Mouse (Mus musculus): ENCODE results near the gene Ntmt1.

Gene Ntmt1

GRCm38 (mm10) chr2:30807648-30808295 is at the start of gene Ntmt1:
TSS of gene Ntmt1 (plus strand) at chr2:30807826.
- DNase-seq = peak; percentile 99

- DNase-seq = peak; percentile 92
Measured at GRCm38 (mm10) chr2:30758341-30759087, 49.1 kb upstream of the Ntmt1 start.

GRCm38 (mm10) chr2:30759088-30759374 is 48.6 kb upstream of the Ntmt1 start:
- peak; percentile 47 for DNase-seq

DNA sequence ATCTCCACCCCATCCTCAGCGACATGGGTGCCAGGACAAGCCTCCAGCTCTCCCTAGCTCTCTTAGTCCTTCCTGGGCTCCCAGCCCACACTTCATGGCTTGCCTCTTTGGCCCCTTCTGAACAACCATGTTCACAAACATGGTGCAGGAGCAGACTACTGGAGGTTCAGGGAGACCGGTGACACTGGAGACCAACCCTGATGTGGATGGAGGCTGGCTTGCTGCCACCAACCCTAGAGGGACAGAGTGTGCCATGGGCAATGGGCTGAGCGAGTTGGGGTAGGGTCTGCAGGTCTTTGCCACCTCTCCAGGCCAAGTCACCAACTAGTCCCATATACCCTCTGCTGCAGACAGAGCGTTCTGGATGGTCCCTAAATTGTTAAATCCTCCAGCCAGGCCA is 48.2 kb upstream of the Ntmt1 start:
- peak; percentile 61 for DNase-seq

- peak; percentile 79 for DNase-seq
Measured at GRCm38 (mm10) chr2:30759858-30760547, 47.6 kb upstream of the Ntmt1 start.

GRCm38 (mm10) chr2:30760706-30761105 is 46.9 kb upstream of the Ntmt1 start:
- DNase-seq = peak; percentile 58

GRCm38 (mm10) chr2:30766446-30766845 is 41.2 kb upstream of the Ntmt1 start:
- no peak for DNase-seq

DNA sequence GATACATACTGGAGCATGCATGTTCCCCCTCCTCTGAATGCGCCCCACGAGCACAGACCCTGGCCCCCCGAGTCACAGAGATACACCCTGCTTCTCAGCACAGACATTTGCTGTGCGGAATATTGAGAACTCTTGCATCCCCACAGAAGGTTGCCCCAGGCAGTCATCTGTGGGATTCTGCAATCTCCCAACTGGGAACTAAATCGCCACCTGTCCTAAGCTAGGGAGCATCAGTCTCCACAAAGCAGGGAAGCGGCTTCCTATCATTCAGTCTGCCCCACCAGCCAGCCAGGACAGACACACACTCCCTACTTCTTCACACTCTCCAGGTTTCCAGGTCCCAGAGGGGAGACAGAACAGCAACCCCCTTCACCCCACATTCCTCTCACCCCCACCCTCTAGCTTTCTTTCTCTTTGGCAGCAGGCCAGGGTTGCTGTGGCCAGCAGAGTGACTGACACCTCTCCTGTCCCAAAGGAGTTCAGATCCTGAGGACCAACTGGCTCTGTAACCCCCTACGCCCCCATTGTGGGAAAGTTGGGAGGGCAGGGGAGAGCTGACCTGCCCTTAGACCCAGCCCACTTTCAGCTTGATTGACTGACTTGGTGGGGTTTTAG is 39.9 kb upstream of the Ntmt1 start:
- DNase-seq = no peak

DNA sequence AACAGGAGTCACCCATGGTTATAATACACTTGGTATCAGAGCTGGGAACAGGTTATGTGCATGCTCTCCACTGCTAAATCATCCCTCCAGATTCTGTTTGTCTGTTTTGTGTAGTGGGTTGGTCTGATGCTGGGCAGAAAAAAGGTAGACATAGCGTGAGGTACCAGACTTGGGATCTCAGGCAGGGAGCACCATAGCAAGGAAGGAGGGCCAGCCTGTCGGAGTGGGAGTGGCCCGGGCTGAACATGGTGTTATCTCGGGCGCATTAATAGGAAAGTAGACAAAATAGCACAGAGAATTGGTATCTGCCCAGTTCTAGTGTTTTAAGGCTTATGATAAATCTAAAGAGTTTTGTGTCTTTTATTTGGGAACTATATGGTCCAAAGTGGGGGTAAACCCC is 39.1 kb upstream of the Ntmt1 start:
- DNase-seq = no peak

DNA sequence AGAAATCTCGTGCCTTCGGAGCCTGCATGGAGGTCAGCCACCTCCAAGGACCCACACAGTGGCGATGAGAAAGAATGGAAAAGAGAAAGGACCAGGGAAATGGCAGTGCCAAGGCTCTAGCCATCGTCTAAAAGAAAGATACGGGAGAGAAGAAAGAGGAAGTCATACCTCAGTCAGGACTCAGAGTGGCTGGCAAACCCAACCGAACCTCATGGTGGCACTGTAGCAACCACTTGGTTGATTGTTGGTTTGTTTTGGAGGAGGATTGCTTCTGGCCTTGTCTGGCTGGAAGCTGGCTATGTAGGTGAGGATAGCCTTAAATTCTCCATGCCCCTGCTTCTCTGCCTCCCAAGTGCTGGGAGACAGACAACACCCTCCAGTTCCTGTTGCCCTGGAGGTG is 38.4 kb upstream of the Ntmt1 start:
- peak; percentile 37 for DNase-seq

DNA sequence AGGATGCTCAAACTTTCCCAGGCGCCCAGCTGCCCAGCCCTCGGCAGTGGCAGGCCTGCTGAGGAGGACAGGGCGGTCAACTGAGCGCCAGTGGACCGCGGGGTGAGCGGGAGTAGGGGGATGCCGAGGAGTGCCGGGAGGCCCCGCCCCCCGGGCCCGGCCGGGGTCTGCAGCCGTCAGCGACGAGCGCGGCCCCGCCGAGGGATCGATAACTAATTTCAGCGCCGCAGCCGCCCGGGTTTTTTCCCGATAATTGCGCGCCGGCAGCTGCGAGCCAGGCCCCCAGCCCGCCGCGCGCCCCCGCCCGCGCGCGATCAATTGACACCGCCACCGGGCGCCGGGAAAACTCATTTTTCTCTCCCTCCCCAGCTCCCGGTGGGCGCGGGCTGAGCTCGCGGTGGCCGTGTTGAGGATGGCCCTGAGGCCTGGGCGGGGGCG is 36.2 kb upstream of the Ntmt1 start:
- DNase-seq = no peak

DNA sequence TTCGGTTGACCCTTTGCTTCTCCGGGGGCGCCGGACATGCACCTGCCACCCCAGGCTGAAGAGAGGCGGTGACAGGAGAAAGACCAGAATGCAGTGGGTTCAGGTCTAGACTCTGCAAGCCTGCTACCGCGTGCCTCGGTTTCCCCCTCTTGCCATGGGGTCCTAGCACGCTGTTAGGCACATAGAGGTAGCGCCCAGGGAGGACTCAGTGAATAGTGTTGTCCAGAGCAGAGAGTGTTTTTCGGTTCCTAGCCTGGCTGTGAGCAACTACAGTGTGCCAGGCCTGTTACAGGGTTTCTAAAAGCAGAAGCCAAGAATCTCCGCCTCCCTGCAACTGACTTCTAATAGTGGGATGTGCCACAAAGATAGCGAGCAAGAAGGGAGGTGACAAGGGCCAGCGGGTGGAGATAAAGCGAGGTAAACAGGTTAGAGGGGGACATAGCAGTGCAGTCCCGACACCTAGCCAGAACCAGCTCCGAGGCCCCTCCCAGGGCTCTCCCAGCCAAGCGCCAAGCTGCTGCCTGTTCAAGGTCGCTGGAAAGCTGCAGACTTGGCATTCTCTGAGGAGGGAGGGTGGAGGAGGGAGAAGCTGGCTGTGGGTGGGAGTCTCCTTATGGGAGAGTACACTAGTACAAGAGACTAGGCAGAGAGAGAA is 35.7 kb upstream of the Ntmt1 start:
- DNase-seq = peak; percentile 87

DNA sequence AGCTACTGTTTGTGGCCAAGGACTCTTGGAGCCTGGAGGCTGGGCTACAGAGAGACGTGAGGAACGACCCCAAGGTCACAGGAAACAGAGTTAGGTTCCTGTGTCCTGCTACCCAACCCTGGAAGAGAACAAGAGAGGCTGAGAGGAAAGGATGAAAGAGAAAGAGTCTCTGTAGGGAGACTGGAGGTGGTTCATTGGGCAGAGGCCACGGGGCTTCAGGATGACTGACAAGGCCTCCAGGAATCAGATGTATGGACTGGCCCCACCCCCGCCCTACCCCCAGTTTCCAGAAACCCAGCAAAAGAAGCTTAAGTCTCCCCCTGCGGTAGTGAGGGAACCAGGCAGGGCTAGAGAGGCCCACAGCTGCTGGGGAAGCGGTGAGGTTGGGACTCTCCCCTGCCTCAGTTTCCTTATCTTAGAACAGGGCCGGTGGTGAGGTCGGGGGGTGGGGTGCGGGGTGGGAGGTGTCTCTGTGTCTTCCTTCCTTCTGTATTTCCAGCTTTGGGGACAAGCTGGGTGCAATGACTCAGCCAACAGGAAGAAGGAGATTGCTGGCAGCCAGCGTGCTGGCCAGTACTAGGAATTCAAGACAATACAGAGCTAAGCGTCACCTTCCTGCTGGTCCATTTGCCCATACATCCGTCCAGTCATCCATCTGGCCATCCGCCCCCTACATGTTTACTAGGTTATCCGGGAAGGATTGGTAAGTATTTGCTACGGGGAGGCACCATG is 34.9 kb upstream of the Ntmt1 start:
- DNase-seq = peak; percentile 55

DNA sequence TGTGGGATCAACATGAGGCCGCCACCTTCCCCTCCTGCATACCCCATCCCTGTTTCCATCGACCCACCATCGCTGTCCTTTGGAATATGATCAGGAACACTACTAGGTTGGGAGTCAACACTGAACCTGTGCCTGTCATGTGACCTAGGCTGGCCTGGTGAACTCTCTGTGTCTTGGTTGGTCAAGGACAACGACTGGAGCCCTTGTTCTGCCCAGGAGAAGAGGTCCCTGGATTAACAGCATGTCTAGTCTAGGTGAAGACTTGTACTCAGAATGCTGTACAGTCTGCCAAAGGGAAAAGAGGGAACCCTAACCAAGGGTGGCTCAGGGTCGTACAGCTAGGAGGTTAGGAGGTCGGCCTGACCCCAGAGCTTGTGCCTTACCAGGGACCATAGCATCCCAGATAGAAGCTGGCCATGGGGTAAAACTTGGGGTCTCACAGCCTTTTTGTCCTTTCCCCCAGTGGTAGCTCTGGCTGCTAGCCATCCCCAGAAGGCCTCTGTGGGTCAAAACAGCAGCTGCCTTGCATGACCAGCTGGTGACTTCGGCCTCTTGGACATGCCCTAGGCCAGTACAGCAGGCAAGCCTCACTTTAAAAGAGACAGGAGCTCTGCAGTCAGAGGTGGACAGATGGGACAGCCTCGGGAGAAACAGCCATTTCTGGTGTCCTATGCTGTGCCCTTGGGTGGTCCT is 34.2 kb upstream of the Ntmt1 start:
- DNase-seq = peak; percentile 56

GRCm38 (mm10) chr2:30775955-30776354 is 31.7 kb upstream of the Ntmt1 start:
- DNase-seq = no peak

DNA sequence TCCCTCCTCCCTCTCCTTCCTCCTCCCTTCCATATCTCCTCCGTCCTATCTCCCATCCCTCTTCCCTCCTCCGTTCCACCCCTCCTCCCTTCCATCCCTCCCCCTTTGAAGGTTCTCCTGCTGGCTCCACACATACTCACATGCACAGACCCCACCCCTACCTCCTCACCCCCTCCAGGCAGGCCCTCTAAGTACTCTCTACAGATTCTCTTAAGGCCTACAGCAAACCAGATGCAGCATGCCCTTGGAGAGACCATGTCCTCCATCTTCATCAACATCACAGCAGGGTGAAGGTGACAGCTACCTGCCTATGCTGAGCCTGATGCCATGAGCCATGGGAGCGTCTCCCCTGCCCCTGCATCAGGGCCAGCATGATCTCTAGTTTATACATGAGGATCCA is 30.4 kb upstream of the Ntmt1 start:
- DNase-seq = no peak

DNA sequence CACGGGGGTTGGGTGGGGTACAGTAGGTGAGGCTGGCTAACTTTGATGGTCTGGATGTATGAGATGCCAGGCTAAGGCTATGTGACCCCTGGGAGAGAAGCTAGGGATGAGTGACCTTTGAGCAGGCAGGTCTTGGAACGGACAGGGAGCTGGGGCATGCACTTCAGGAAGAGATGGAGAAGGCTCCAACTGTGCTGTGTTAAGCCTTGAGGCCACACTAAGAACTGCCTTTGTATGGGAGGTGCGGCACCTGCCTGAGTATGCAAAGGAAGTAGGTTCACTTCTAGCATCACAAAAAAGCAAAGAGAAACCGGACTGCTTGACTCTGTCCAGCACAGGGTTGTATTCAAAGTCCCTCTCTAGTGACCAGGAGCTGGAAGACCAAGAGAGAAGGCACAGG is 29.4 kb upstream of the Ntmt1 start:
- DNase-seq = no peak

DNA sequence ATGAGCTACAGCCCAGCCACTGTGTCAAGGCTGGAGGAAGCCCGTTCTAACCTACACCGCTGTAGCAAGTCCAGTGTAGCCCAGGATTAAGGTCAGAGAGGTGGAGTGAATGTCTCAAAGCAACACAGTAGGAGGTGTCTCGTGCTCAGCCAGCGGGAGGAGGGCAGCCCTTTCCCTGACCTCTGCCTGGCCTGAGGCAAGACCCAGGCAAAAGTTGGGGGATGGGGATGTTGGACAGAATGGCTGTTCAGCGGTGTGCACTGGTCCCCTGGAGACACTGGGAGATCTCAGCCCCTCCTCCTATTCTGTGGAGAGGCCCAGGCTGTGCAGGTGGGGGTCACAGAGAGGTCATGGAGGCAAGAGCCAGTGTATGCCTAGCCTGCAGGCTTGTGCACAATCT is 28.4 kb upstream of the Ntmt1 start:
- peak; percentile 77 for DNase-seq

DNA sequence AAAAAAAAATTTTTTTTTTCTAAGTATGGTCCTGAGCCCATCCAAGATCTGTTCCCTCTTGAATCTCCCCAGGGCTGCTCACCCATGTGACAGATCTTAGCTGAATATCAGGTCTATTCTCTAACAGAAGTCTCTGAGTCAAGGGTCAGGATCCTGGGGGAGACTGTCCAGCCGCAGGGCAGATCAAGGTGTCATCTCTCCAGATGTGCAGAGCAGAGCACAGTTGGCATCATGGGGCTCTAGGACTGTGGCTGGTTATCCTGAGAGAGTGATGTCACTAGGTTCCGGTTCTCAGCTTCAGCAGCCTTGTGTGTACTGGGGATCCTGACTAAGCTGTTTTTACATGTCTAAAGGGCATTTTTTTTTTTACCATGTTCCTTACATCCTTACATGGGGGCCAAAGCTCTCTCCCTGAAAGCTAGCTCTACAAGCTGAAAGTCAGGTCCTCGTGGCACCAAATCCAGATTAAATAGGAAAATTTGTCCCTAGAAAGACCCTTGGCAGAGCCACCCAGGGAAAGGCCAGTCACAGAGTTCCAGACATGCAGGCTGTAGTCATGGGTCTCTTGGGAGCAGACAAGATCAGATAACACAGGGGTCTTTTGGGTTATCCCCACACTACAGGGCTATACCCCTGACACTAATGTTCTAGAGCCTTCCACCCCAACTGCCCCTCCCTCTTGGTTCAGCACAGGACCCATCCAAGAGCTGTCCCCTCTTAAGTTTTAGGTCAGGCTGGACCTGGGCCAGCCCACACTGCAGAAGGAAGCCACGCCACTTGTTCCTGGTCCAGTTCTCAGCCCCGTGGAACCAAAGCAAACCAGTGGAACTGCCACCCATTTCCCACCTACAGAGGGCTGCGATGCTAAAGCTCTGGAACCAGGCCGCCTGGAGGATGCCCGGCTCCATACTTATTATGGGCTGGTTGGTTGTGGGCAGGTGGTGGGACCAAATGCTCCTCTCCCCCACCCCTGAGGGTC is 25.0 kb upstream of the Ntmt1 start:
- DNase-seq = no peak

DNA sequence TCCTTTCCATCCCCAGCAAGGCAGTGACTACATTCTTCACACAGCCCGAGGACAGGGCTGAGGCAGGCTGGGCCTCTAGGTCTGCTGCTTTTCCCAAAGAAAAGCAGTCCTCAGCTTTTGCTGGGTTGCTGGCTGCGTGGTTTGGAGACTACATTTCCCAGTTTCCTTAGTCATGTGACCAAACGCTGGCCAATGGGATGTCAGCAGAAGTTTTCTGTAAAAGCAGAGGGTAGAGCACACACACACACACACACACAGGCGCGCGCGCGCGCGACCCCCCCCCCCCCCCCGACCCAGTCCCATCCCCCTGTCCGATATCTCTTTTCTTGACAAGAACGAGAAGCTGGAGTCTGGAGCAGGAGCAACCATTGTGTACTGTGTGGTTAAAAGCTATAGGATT is 24.3 kb upstream of the Ntmt1 start:
- peak; percentile 78 for DNase-seq
